Mouse (Mus musculus) cerebellum, adult 2 months (tissue): ENCODE measurements around the gene Ngp. TPM values are rescaled to one million over a fixed set of nuclear protein-coding genes. Genes with fewer than 3 reads are reported as not detected.
A peak's percentile ranks its signal among the peaks of the same experiment; 100 is the strongest.
"Not testable (repeated sequence)": the region's sequence is repeated elsewhere in the genome, so short reads cannot be mapped to it uniquely, and the experiment has no call there.

Experiments
- DNase-seq, 2 experiments: peaks; one replicate each; pipeline ENCODE4 v3.0.0; 2021
- H3K27ac ChIP-seq: fragments of 200-500 bp; 2 replicates; pipeline ENCODE4 v1.5.1; 2012; ENCODE audit warnings: low read length, control low read depth, inconsistent platforms; ENCODE audit not compliant: insufficient read depth
- H3K27me3 ChIP-seq: fragments of 200-500 bp; 2 replicates; pipeline ENCODE4 v1.6.1; 2012; ENCODE audit warnings: inconsistent platforms, mild to moderate bottlenecking, low read length, moderate library complexity; ENCODE audit not compliant: control insufficient read depth, insufficient read depth
- H3K4me1 ChIP-seq: fragments of 200-500 bp; 2 replicates; pipeline ENCODE4 v1.6.1; 2011; ENCODE audit warnings: low read length; ENCODE audit not compliant: control insufficient read depth, insufficient read depth
- H3K4me3 ChIP-seq: fragments of 200-500 bp; replicated peaks from 2 replicates; pipeline ENCODE3; 2011; ENCODE audit warnings: mild to moderate bottlenecking, low read depth, low read length, control low read depth; ENCODE audit not compliant: insufficient read depth
- CTCF ChIP-seq: fragments of 200-500 bp; IDR thresholded peaks from 2 replicates; pipeline ENCODE4 v1.5.1; 2011; ENCODE audit warnings: low read depth, mild to moderate bottlenecking, control low read depth, low read length, moderate library complexity, borderline replicate concordance; ENCODE audit not compliant: insufficient read depth
- POLR2A ChIP-seq: fragments of 200-500 bp; IDR thresholded peaks from 2 replicates; pipeline ENCODE4 v1.6.1; 2011; ENCODE audit warnings: low read length, control low read depth, borderline replicate concordance; ENCODE audit not compliant: insufficient read depth
- WGBS: fragments of 180-500 bp; shearing (Covaris S2); methylation state at CpG from one replicate; pipeline ENCODE4 v1.1.7; 2018; 5-methylcytosine and 5-hydroxymethylcytosine counted together
- polyA plus RNA-seq: library from polyadenylated mRNA; depleted of rRNA; stranded (reverse); fragments of >200 nt; gene quantifications from 2 replicates; pipeline ENCODE4 v1.2.3, GENCODE M21; 2012

The Ngp gene
- polyA plus RNA-seq, 1 experiment, result 2.5 TPM

- no peaks in the 10 kb centered on the region for H3K4me1 ChIP-seq
- WGBS, result 73% methylated on average over 7 of the region's 7 CpGs
- H3K27me3 ChIP-seq, result no peaks in the 10 kb centered on the region
- no peak for DNase-seq
- no peak overlapping the region for H3K4me3 ChIP-seq
- TF ChIP-seq CTCF (no peak), POLR2A (no peak)
- no peak overlapping the region for H3K27ac ChIP-seq
Measured at GRCm38 (mm10) chr9:110384369-110384929, 35.1 kb upstream of the Ngp start.

DNA sequence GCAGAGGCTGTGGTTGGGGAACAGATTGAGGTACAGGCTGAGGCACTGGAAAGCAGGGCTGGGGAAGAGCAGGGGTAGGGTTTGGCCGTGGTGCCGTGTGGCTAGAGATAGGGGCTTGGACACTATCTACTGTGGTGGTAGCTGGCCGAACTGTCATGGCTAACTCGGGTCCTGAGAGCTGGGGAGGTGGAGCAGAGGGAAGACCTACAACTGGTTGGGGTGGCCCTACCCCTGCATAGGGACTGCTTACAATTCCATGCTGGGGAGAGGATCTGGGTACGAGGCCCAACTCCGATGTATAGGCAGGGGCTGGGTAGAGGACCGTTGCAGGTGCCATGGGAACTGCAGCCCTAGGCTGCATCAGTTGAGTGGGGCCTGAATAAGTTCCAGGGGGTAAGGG lies 31.5 kb upstream of the Ngp start:
- H3K4me3 ChIP-seq, result no peak overlapping the region
- no peaks in the 10 kb centered on the region for H3K27me3 ChIP-seq
- no peak for TF ChIP-seq POLR2A
- TF ChIP-seq CTCF, result no peak
- WGBS, result 91% methylated on average over 7 of the region's 7 CpGs
- DNase-seq, result no peak
- H3K27ac ChIP-seq, result no peak overlapping the region
- H3K4me1 ChIP-seq, result peaks cover 13% of the 10 kb centered on the region

DNA sequence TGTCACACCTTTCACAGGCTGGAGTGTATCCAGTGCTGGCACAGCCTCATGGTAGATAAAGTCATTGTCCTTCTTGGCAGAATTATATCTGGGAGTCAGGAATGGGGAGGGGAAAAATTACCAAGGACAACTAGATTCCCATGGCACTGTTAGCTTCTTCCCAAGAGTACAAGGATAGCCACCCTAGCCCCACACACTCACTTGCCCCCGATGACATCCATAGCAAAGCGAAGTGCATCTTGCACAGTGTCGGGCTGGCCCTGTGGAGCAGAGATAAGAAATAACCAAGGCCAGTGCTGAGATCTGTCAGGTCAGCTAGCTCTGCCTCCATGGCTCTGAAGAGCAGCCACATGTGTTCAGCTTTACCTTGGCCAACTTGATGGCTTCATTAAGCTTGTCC lies 28.7 kb upstream of the Ngp start:
- WGBS, result 92% methylated on average over 3 of the region's 3 CpGs

GRCm38 (mm10) chr9:110393295-110393694 lies 26.3 kb upstream of the Ngp start:
- 20% methylated on average over 4 of the region's 4 CpGs for WGBS
- Histone ChIP-seq H3K4me3 (no peak overlapping the region), H3K27ac (no peak overlapping the region), H3K27me3 (no peaks in the 10 kb centered on the region), H3K4me1 (peaks cover 19% of the 10 kb centered on the region)
- no peak for DNase-seq
- TF ChIP-seq POLR2A, result no peak
- TF ChIP-seq CTCF, result no peak

More for the DNA sequence above, 28.7 kb upstream of the Ngp start:
- peaks cover 19% of the 10 kb centered on the region for H3K4me1 ChIP-seq
- TF ChIP-seq CTCF, result no peak
- no peak for TF ChIP-seq POLR2A
- no peak overlapping the region for H3K4me3 ChIP-seq
- no peak for DNase-seq
- no peaks in the 10 kb centered on the region for H3K27me3 ChIP-seq
- H3K27ac ChIP-seq, result no peak overlapping the region

GRCm38 (mm10) chr9:110400650-110401049 lies 18.9 kb upstream of the Ngp start:
- Histone ChIP-seq H3K4me3 (no peak overlapping the region), H3K4me1 (no peaks in the 10 kb centered on the region), H3K27ac (no peak overlapping the region), H3K27me3 (no peaks in the 10 kb centered on the region)
- DNase-seq, result no peak
- 75% methylated on average over 5 of the region's 5 CpGs for WGBS
- TF ChIP-seq CTCF (no peak), POLR2A (no peak)

GRCm38 (mm10) chr9:110402731-110403130 lies 16.8 kb upstream of the Ngp start:
- Histone ChIP-seq H3K4me3 (no peak overlapping the region), H3K27ac (no peak overlapping the region), H3K27me3 (no peaks in the 10 kb centered on the region), H3K4me1 (no peaks in the 10 kb centered on the region; the same call in 1 of the 2 replicates)
- WGBS, result 94% methylated on average over 2 of the region's 2 CpGs
- TF ChIP-seq CTCF (no peak), POLR2A (no peak)
- DNase-seq, result no peak

DNA sequence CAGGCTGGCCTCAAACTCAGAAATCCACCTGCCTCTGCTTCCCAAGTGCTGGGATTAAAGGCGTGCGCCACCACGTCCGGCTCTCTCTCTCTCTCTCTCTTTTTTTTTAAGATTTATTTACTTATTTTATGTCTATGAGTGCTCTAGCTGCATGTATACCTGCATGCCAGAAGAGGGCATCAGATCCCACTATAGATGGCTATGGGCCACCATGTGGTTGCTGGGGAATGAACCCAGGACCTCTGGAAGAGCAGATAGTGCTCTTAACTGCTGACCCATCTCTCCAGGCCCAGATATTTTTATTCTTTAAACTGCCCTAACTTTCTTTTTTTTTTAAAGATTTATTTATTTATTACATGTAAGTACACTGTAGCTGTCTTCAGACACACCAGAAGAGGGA lies 16.3 kb upstream of the Ngp start:
- DNase-seq, H3K27ac ChIP-seq, H3K4me1 ChIP-seq, H3K4me3 ChIP-seq, H3K27me3 ChIP-seq: not testable (repeated sequence)
- WGBS, result 91% methylated on average over 4 of the region's 4 CpGs

DNA sequence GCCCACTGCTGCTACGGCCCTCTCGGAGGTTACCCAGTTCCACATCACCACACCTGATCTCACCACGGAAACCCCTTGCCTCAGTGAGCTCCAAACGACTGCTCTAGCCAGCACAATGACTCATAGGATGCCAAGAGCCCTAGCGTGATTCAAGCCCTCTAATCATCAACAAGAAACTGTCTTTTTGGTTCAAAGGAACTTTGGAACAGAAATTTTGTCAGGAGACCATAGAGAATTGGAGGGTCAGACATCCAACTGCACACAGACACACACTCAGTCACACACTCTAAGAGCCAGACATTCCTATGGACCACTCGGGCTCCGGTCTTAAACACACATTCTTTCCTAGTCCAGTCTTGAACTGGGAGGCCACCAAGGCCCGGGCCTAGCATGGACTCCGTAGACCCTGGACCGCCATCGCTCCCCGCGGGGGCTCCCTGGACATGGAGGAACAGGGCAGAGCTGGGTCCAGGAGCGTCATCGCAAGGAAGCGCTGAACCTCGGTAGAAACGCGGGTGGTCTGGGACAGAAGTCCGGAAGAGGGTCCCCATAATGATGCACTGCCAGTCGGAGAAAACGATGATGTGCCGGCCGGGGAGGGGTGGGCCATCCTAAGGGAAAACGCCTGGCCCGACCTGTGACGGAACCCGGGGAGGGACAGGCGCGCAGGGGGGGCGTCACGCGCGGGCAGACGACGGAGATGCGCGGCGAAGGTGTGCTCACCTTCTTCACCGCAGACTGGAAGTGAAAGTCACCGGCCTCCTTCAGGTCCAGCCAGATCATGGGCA lies 12.0 kb upstream of the Ngp start:
- H3K27ac ChIP-seq, result peak overlapping the region; percentile 52
- DNase-seq, result no peak
- peaks cover 4% of the 10 kb centered on the region; the same call in 1 of the 2 replicates for H3K4me1 ChIP-seq
- no peaks in the 10 kb centered on the region for H3K27me3 ChIP-seq
- peak overlapping the region; percentile 73 for H3K4me3 ChIP-seq
- 2% methylated on average over 41 of the region's 41 CpGs for WGBS
- no peak for TF ChIP-seq CTCF
